Mouse (Mus musculus): ENCODE results near the gene Scgn.

The Scgn gene

DNA sequence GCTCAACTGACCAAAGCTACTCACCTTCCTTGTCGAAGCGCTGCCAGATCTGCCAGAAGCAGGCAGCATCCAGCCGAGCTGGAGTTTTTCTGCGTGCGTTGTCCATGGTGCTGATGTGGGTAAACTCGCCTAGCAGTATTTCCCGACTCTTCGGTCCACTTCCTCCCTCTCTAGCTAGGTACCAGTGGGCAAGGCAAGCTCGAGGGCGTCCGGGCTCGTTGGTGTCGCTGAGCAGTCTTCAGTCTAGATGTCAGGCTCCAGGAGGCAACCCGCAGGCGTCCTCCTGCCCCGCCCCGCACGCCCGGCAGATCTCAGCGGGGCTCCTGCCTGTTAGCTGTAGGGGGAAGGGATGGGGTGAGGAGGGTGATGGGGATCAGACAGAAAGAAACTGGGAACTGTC, at the start of gene Scgn:
Scgn (minus strand) TSS at position 287 of the 400 bp plus-strand sequence.
- DNase-seq (ENCODE audit: low spot score): peak; percentile 89

DNA sequence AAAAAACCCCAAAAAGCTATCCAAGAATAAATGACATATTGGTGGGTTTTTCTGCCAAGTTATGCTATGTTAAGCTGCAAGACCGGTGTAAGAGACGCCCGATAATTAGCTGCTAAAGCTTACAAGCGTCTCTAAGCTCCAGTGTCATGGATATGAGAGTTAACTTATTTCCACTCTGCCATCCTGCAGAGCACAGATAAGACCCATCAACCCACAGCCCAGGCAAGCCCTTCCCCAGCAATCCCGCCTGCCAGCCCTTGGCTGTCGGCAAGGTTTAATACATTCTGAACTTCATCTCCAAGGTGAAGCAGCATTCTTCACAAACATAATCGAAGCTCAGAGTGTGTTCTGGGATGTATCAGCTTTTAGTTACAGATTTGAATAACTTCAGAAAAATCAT, 49.2 kb upstream of the Scgn start:
- DNase-seq (ENCODE audit: low spot score): no peak

DNA sequence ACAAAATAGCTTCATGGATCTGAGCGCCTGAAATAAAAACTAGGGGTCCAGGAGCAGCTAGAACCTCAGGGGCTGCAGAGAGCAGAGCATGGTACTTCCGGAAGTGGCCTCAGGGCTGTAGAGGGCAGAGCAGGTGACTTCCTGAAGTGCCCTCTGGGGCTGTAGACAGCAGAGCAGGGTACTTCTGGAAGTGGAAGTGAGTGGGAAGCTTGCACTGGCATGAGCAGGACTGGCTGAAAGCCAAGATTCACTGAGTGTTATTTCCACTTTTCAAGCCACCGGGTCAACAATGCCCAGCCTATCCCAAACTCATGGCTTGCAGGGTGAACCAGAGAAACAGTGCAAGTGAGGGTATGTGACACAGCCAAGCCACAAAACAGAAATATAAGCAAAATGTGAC, 46.5 kb upstream of the Scgn start:
- no peak for DNase-seq (ENCODE audit: low spot score)

DNA sequence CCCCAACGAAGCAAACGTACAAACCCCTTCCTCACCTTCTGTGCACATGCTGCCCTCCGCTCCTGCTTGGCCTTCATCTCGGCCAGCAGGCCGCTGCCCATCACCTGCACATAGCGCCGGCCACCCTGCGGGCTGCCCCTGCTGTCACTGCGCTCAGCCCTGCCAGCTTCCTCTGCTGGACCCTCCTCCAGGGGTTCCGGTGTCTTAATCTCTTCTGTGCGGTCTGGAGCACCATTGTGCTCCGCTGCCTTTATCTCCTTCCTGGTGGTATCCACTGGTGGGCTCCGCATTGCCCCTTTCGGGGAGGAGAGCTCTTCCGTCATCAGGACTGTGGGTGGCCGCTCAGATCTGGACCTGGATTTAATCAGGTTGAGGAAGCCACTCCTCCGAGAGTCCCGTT, 45.1 kb upstream of the Scgn start:
- DNase-seq (ENCODE audit: low spot score): no peak

DNA sequence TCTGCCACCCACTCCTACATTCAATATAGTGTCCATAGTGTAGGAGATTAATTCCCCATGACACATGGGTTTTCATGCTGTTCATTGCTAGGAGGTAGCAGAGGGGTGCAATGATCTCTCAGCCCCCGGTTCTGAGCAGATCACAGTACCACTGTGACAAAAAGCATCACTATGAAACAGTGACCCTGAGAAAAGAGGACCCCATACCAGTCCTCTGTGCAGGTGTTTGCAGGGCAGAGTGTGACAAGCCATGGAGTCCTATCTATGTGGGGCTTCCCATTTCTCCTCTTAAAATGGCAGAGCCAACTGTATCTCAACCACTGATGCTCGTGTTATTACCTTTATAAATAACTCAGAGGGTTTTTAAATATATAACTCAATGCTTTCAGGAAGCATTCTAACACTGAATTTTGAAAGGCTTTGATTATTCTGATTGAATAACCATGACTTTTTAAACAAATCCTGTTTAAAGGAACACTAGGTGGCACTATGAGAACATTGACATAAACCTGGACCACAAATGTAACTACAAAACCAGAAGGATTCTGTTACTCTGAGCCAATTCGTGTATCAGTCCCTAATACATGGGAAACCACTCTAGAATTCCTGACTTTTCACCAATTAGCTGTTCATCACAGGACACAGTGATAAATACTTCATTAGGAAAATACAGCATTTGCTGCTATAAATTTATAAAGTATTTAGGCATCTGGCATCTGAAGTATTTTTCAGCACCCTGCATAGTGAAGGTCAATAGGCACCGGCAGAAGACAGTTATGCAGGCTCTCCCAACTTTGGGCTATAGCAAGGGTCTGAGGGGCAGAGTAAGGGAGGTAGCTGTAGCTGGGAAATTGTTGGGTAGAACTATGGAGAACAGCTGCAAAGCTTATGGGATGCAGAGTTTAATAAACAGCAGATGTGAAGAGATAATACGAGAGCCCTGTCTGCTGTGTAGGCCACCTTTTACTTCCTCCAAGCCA, 36.5 kb upstream of the Scgn start:
- DNase-seq (ENCODE audit: low spot score): peak; percentile 56

DNA sequence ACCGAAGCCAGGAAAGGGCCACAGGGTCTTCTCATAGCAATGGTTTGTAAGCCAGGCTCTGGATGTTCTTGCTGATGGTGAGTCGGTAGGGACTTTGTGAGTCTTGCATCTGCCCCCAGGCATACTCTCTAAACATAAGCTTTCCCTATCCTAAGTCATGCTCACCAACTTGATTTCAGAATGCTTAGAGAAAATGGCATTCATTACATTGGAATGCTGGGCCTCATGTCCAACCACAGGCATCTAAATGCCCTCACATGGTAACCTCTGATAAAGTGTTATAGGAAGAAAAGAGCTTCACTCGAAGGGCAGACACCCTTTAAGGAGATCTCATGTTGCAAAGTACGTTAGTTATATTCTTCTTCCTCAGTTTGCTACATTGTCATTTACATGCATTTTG, 27.5 kb upstream of the Scgn start:
- DNase-seq (ENCODE audit: low spot score): no peak

DNA sequence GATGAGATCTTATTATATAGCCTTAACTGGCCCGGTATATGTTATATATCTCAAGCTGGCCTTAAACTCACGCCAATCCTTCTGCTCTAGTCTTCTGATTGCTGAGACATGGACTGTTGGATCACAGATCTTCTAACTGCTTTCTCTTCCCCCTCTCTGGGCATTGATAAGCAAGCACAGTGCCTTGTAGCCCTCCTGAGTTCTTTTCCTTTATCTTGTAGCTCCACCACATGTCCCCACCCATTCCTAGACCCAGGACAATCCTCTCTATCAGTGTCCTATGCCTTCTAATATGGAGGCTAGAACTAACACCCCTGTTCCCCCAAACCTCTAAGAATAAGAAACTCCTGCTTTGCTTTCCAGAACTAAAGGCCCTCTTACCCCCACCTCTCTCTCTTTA, 14.5 kb upstream of the Scgn start:
- no peak for DNase-seq (ENCODE audit: low spot score)

DNA sequence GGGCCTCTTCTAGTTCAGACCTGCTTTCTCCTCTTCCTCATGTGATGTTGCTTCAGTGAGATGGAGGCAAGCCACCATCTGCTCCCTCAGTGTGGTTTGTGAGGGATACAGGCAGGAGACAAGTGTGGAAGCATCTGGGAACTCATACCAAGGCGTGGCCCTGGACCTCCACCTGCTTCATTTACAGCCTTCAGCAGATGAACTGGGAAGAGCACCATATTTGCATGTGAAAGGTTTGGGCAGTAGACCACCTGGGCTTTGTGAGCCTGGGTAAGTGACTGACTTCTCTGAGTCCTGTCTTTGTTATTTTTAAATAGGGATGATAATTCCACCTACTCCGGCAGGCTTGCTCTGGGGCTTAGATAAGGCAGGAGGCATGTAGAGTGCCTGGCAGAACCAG, 10.8 kb upstream of the Scgn start:
- no peak for DNase-seq (ENCODE audit: low spot score)

DNA sequence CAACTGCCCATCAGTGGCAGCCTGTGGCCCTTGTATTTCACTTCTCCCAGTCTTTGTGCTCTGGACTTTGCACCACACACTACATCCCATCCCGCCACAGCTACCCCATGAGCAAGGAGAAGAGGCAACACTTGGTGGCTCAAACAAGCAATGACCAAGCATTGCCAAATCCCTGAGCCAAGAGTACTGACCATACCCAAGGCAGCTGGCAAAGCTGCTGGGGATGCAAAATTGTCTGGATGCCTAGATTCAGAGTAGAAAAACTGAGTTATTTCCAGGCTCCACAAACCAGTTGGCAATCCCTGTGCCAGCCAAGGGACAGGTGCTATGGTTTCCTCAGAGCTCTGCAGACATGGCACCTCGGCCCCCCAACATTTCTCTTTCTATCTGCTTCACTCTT, 10.1 kb upstream of the Scgn start:
- DNase-seq (ENCODE audit: low spot score): no peak

DNA sequence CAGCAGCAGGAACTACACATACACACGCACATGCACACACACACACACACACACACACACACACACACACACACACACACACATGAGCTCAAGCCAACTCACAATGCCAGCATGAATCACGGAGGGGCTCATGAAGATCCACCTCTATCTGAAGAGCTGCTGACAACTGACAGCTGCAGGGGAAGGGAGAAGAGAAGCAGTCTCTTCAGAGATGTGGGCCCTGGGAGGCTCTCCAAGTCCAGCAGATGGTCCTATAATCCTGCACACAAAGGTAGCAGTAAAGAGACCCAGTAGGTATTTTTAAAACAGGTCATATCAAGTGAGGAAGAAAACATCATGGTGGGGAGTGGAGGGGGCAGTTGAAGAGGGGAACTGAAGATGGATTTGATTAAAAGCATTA, 7.8 kb upstream of the Scgn start:
- DNase-seq (ENCODE audit: low spot score): no peak

DNA sequence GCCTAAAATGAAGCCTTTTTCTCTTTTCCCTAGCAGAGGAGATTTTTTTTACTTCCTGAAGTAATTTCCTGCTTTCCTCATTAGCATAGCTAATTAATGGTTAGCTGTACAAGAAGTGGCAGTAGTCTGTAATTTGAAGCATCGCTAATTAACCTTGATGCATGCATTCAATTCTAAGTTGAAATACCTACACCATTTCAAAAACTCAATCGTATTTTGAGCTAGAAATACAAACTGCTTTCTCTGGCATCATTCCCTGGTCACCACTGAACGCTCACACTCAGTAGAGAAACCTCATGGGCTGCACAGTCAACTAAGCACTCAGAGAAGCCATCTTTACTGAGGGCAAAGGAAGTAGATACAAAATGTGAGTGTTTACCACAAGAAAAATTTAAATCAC, 3.7 kb upstream of the Scgn start:
- no peak for DNase-seq (ENCODE audit: low spot score)

DNA sequence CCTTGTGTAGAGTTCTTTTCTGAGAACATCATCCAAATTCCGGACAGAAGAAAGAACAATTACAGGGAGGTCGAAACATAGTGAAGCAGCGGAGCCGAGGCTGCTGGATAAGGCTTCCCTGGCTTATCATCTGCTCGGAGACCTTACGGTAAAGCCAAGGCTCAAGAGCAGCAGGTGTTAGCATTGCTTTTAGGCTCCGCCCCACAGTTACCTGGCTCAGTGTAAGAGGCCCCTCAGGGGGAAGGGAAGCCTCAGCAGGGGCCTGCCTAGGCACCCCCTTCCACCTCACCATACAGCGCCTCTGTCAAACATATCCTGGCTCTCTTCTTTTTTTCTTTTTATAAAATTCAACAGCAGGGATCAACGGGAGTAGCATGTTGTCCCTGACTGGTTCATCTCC, 3.0 kb upstream of the Scgn start:
- DNase-seq (ENCODE audit: low spot score): no peak

DNA sequence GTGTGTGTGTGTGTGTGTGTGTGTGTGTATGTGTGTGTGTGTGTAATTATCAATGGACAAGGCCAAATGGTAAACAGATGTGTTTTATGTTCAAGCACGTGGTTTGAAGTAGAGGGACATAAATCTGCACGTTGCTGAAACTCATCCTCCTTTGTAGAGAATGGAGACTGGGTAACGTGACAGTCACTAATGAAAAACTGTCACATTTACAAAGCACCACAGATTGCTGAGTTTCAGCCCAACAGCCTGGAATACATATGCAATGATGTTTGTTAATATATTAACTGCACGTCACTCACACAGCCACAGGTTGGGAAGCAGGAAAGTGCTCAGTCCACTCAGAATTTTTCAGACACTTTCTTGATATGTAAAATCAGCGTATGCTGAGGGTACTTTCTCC, 563 bp downstream of the Scgn start:
- DNase-seq (ENCODE audit: low spot score): no peak

DNA sequence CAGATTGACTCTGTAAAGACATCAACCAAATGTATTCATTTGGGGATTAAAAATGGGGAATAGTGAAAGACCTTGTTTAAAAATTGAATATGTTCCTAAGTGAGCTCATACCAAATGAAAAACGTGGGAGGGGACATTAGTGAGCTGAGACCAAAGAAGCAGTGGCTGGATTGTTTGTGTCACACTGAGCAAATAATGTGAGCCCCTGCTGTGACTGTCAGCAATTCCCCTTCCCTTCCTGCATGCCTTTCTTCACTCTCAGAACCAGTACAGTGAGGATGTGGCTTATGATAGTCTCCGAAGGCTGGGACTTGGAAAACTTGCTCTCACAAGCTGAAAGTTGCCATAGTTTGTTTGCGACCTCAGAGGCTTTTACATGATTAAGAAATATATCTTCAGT, 5.9 kb downstream of the Scgn start:
- no peak for DNase-seq (ENCODE audit: low spot score)

DNA sequence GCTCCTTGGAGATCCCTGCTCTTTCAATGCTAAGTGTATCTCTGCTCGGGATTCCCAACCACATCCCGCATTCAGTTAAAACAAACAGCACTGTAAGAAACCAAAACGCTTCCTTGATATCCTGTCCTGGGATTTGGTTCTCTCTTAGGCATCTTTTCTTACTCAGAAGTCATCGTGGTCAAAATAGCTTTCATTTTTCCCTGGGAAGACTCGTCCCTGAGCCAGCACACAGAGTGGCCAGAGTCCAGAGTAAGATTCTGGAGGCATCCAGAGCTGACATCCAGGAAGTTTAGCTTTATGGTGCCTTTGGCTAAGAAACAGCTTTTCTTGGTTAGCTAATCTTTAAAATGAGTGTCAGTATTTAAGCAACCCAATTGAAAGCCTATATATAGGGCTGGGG, 18.7 kb downstream of the Scgn start:
- DNase-seq (ENCODE audit: low spot score): no peak

DNA sequence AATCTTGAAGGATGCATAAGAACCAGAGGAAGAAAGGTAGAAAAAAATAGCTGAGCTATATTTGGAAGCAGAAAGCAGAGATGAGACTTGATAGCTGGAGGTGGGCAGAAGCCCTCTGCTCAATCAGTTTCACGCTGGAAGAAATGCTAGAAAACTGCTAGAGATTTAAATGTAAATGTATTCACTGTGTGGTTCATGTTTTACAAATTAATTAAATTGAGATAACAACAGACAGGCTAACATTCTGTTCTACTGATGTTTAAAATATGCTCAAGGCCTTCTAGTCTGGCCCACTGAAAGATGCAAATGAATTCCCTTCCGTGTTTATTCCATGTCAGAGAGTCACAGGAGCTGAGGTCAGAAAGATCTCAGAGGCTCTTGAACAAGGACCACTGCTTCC, 19.1 kb downstream of the Scgn start:
- no peak for DNase-seq (ENCODE audit: low spot score)

DNA sequence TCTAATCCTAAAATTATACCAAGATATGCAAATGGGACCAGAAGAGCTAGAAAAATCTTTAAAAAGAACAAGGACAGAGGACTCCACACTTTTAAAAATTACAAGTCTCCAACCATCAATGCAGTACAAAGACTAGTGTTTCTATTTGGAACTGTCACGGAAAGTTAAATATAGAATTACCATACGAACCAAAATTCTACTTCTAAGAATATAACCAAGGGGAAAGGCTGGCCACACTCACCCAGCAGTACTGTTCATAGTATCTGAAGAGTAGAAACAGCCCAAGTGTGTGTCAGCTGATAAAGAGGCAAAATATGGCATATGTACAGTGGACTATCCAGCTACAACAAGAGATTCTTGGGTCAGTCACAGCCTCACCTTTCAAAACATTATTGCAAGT, 26.1 kb downstream of the Scgn start:
- no peak for DNase-seq (ENCODE audit: low spot score)

DNA sequence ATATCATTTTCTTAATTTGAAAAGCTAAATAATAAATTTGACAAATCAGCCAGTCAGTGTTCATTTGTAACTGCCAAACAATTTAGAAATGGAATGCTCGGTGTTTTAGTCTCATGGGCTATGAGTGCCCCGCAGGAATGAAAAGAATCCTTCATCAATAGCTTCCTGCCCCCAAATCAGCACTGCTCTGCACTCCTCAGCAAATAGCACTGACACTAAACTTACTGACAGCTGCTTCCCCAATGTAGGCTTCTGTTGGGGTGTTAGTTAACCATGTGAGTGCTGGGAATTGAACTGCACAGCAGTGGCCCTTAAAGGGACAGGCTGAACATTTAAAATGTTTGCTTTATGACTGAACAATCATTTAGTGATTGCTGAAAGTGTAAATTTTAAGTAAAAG, 31.2 kb downstream of the Scgn start:
- no peak for DNase-seq (ENCODE audit: low spot score)

DNA sequence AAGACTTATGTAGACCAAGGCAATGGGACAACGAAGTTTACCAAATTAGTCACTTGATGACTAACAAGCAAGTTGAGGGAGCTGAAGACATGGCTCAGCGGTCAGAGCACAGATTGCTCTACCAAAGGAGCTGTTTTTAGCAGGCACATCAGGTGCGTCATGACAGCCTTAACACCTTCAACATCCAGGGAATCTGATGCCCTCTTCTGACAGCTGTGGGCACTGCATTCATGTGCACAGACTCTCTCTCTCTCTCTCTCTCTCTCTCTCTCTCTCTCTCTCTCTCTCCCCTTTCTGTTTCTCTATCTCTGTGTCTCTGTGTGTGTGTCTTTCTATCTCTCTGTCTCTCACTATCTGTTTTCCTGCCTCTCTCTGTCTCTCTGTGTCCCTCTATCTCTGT, 40.1 kb downstream of the Scgn start:
- DNase-seq (ENCODE audit: low spot score): no peak

DNA sequence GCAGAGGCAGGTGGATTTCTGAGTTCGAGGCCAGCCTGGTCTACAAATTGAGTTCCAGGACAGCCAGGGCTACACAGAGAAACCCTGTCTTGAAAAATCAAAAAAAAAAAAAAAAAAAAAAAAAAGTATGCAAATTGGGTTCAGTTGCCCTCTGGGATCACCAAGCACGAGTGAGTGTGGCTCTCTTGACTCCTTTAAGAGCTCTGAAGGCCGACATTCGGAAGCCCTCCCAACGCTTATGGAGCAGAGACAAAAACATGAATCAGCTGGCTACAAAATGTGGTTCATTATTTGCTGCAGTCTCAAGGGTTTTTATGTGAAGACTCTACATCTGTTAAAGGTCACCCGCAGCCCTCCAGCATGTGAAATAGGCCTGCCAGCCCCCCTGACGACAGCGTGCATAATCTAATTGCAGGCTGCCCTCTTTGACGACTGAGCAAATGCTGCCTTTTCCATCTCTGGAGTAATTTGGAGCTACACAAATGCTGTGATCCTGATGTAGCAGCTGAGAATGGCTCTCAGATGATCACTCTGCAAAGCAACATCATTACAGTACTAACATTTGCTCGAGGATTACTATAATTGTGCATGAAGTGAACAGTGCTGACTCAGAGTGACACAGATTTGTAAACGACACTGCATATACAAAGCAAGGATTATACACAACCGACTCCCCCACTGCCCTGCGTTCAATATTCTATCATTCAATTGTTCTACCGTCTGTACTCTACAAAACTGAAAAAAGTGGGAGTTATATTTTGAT, 41.3 kb downstream of the Scgn start:
- DNase-seq (ENCODE audit: low spot score): peak; percentile 62

DNA sequence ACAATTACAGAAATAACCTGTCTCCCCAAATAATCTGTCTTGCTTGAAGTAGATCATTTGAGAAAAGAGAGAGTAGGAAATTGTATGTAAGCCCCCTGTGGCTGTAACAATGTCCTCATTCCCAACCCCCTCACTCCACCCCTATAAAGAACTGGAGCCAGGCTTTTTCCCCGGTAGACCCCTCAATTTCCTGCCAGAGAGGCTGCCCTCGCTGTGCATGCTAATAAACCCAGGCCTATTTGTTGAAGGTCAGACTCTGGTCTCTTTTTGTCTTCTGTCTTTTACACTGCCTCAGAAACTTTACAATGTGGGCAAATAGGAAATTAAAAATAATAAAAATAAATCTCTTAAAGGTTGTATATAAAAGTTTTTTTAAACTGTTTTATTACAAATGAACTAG, 44.8 kb downstream of the Scgn start:
- no peak for DNase-seq (ENCODE audit: low spot score)

DNA sequence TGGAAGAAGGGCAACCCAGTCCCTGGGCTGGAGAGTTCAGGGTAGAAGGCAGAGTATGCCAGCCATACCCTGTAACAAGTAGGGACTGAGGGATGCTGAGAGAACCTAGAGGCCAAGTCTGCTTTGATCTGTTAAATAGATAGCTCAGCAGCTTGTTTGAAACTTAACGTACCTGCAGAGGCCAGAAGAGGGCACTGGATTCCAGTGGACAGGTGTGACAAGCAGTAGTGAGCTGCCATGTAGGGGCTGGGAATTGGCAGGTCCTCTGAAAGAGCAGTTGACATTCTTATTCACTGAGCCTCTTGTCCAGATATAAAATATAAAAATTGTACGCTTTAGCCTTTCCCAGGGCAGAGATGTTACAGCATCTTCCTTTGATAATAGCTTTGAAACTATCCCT, 48.2 kb downstream of the Scgn start:
- DNase-seq (ENCODE audit: low spot score): peak; percentile 23

DNA sequence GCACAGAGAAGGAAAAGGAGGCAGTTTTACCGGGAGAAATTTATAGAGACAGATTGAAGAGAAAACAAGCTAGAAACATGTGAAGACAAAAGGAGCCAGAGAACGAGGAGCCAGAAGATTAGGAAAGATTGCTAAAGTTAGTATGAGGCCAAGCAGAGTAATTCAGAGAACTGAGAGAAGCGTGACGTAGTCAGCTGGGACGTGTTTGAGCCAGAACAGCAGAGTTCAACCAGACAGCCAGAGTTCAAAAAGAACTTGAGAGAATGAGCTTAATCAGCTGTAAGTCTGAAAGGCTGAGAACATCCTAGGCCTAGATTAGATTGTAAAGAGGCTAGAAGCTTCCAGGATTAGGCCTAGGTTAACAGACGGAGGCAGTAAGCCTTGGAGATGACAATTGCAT, 50.7 kb downstream of the Scgn start:
- no peak for DNase-seq (ENCODE audit: low spot score)

Data from embryo, embryonic 10.5 days (tissue).